Mouse (Mus musculus) hematopoietic stem cell, adult 5-6 weeks (primary cell): ENCODE results near the gene Rpl10a. TPM values are rescaled to one million over a fixed set of nuclear protein-coding genes. Genes with fewer than 3 reads are reported as not detected.
"Not testable (repeated sequence)": the region's sequence is repeated elsewhere in the genome, so short reads cannot be mapped to it uniquely, and the experiment has no call there.

Source experiments
- ATAC-seq, 2 experiments: fragments of 125-278 bp in 1 of 2; replicated peaks in 1 of 2; 2 replicates each; pipeline ENCODE4 v1.8.0; 2016 to 2017; ENCODE audit warnings: inconsistent platforms in 2 of 2, mild to moderate bottlenecking in 2 of 2, moderate number of reproducible peaks in 2 of 2, low read depth in 1 of 2, moderate TSS enrichment in 1 of 2; ENCODE audit not compliant: low FRiP score in 2 of 2, poor library complexity in 2 of 2, severe bottlenecking in 2 of 2, insufficient read depth in 1 of 2, low TSS enrichment in 1 of 2
- total RNA-seq: library from RNA; stranded (forward); fragments of 172-1452, 232-1000 nt; gene quantifications from 2 replicates; pipeline ENCODE4 v1.2.3, GENCODE M21; 2017

Rpl10a gene
- total RNA-seq, 1 experiment from 2014 or later = 828 TPM

- not testable (repeated sequence) for ATAC-seq
Observed at GRCm38 (mm10) chr17:28324416-28324815, 3.9 kb upstream of the Rpl10a start.

GRCm38 (mm10) chr17:28325751-28326150 is 2.5 kb upstream of the Rpl10a start:
- no peak for ATAC-seq

- ATAC-seq = no peak
Observed at GRCm38 (mm10) chr17:28326951-28327350, 1.3 kb upstream of the Rpl10a start.

GRCm38 (mm10) chr17:28327673-28328325 is 472 bp upstream of the Rpl10a start:
- peak in 1 of 2 experiments; percentile 16; a peak in 1 of 4 replicates for ATAC-seq

GRCm38 (mm10) chr17:28328946-28329345 is 675 bp downstream of the Rpl10a start:
- no peak for ATAC-seq

GRCm38 (mm10) chr17:28329503-28330231 is 1.4 kb downstream of the Rpl10a start:
- ATAC-seq = no peak

GRCm38 (mm10) chr17:28330232-28330546 is 1.9 kb downstream of the Rpl10a start:
- no peak for ATAC-seq

GRCm38 (mm10) chr17:28330590-28330989 is 2.3 kb downstream of the Rpl10a start:
- not testable (repeated sequence) for ATAC-seq

GRCm38 (mm10) chr17:28331241-28332112 is 3.2 kb downstream of the Rpl10a start:
- ATAC-seq = no peak

- ATAC-seq = no peak
Observed at GRCm38 (mm10) chr17:28332113-28332914, 4.0 kb downstream of the Rpl10a start.

GRCm38 (mm10) chr17:28332915-28333546 is 4.8 kb downstream of the Rpl10a start:
- ATAC-seq = peak; percentile 11 to 25

GRCm38 (mm10) chr17:28335267-28335666 is 7.0 kb downstream of the Rpl10a start:
- no peak for ATAC-seq

- ATAC-seq = no peak
Observed at GRCm38 (mm10) chr17:28337547-28337946, 9.3 kb downstream of the Rpl10a start.

- ATAC-seq = no peak
Observed at GRCm38 (mm10) chr17:28340578-28340977, 12.3 kb downstream of the Rpl10a start.

GRCm38 (mm10) chr17:28341091-28341490 is 12.8 kb downstream of the Rpl10a start:
- peak; percentile 53 to 55 for ATAC-seq

GRCm38 (mm10) chr17:28344050-28344607 is 15.9 kb downstream of the Rpl10a start:
- ATAC-seq = no peak

- ATAC-seq = no peak
Observed at GRCm38 (mm10) chr17:28344670-28345069, 16.4 kb downstream of the Rpl10a start.
